Mouse (Mus musculus) telencephalon, adult 2 months (tissue): Measurements from ENCODE around the gene Noc3l.
A peak's percentile ranks its signal among the peaks of the same experiment; 100 is the strongest.

Experiments
- DNase-seq: peaks from one replicate; pipeline ENCODE4 v3.0.0-alpha.2; 2011; ENCODE audit warnings: low read depth, low spot score

Gene Noc3l

GRCm38 (mm10) chr19:38818766-38819426 is at the start of gene Noc3l:
Gene Noc3l, minus strand, starts transcription at chr19:38819237.
- DNase-seq = peak; percentile 72

GRCm38 (mm10) chr19:38862523-38862922 is 43.5 kb upstream of the Noc3l start:
- DNase-seq = no peak

- DNase-seq = no peak
Measured at GRCm38 (mm10) chr19:38858224-38858623, 39.2 kb upstream of the Noc3l start.

GRCm38 (mm10) chr19:38846373-38846772 is 27.3 kb upstream of the Noc3l start:
- no peak for DNase-seq

GRCm38 (mm10) chr19:38844817-38845216 is 25.8 kb upstream of the Noc3l start:
- peak; percentile 19 for DNase-seq

GRCm38 (mm10) chr19:38837171-38837641 is 18.2 kb upstream of the Noc3l start:
- DNase-seq = no peak

GRCm38 (mm10) chr19:38836438-38837170 is 17.6 kb upstream of the Noc3l start, which contains the start of gene Tbc1d12:
Gene Tbc1d12, plus strand, starts transcription at chr19:38836579.
- DNase-seq = peak; percentile 75

GRCm38 (mm10) chr19:38836084-38836437 is 17.0 kb upstream of the Noc3l start:
- no peak for DNase-seq

GRCm38 (mm10) chr19:38833224-38833623 is 14.2 kb upstream of the Noc3l start:
- no peak for DNase-seq

- no peak for DNase-seq
Measured at GRCm38 (mm10) chr19:38820186-38820804, 1.3 kb upstream of the Noc3l start.

GRCm38 (mm10) chr19:38819427-38819802 is 378 bp upstream of the Noc3l start:
- DNase-seq = no peak

GRCm38 (mm10) chr19:38818191-38818590 is 846 bp downstream of the Noc3l start:
- no peak for DNase-seq

- DNase-seq = no peak
Measured at GRCm38 (mm10) chr19:38798801-38799200, 20.2 kb downstream of the Noc3l start.

GRCm38 (mm10) chr19:38798291-38798690 is 20.7 kb downstream of the Noc3l start:
- DNase-seq = no peak

- DNase-seq = no peak
Measured at GRCm38 (mm10) chr19:38796546-38796945, 22.5 kb downstream of the Noc3l start.

- DNase-seq = peak; percentile 72
Measured at GRCm38 (mm10) chr19:38793563-38794045, 25.4 kb downstream of the Noc3l start.

GRCm38 (mm10) chr19:38787756-38788155 is 31.3 kb downstream of the Noc3l start:
- no peak for DNase-seq

GRCm38 (mm10) chr19:38783542-38783941 is 35.5 kb downstream of the Noc3l start:
- DNase-seq = no peak

- DNase-seq = peak; percentile 63
Measured at GRCm38 (mm10) chr19:38778805-38779204, 40.2 kb downstream of the Noc3l start.

GRCm38 (mm10) chr19:38775548-38775947 is 43.5 kb downstream of the Noc3l start:
- no peak for DNase-seq

- no peak for DNase-seq
Measured at GRCm38 (mm10) chr19:38766306-38766705, 52.7 kb downstream of the Noc3l start.

- no peak for DNase-seq
Measured at GRCm38 (mm10) chr19:38760441-38760840, 58.6 kb downstream of the Noc3l start.
